Mouse (Mus musculus): ENCODE data around the gene Afap1.

- no peak for TF ChIP-seq CTCF (IDR thresholded peaks at IDR 0.05; ENCODE audit: insufficient read depth, low read depth, low read length)
- TF ChIP-seq POLR2A (IDR thresholded peaks at IDR 0.05; ENCODE audit: insufficient read depth, low read depth, low read length): no peak
Measured at GRCm38 (mm10) chr5:36003797-36004196, 110.7 kb downstream of the Afap1 start.

All from olfactory bulb, adult 2 months (tissue).